ENCODE assay signal across 20 mouse cellular contexts in genomic region chr1:125527364-125527763, GRCm38 (mm10).
"Had no signal": no experiment of that assay in that cellular context is flagged by ENCODE, and none has a peak within 500 bp of the region (broad histone marks: within the 10 kb centered on the region; RNA-seq: fewer than 3 reads in every experiment).

No protein-coding gene starts in this region.

- H3K9ac ChIP-seq: liver, embryonic 13.5 days; stomach, embryonic 15.5 days had no signal

- H3K4me1 ChIP-seq: megakaryocyte, embryonic 14.5 days; stomach, embryonic 15.5 days had no signal

- H3K4me3 ChIP-seq: layer of hippocampus, adult 2 months; liver, embryonic 13.5 days; megakaryocyte, embryonic 14.5 days; stomach, embryonic 15.5 days had no signal

- H3K27ac ChIP-seq: layer of hippocampus, adult 2 months; liver, embryonic 13.5 days; macrophage; stomach, embryonic 15.5 days had no signal

- H3K27me3 ChIP-seq: liver, embryonic 13.5 days; megakaryocyte, embryonic 14.5 days; stomach, embryonic 15.5 days had no signal

- DNase-seq: kidney, adult 2 months; kidney, postnatal 14 days; kidney, postnatal 4 days; layer of hippocampus, adult 9-11 months; liver, embryonic 13.5 days; lung, adult 2 months; lung, postnatal 14 days; midbrain, embryonic 14.5 days; right cerebral cortex, adult 18-20 months; right cerebral cortex, postnatal 14 days; right cerebral cortex, postnatal 4 days; spleen, adult 18-20 months; thymus, adult 2 months; thymus, postnatal 14 days; thymus, postnatal 4 days had no signal

- H3K4me2 ChIP-seq: liver, embryonic 13.5 days; midbrain, embryonic 11.5 days; stomach, embryonic 15.5 days had no signal

- H3K9me3 ChIP-seq: liver, embryonic 13.5 days; megakaryocyte, embryonic 14.5 days; stomach, embryonic 15.5 days had no signal

- H3K36me3 ChIP-seq: liver, embryonic 13.5 days; stomach, embryonic 15.5 days had no signal
